Mouse (Mus musculus): ENCODE data around the gene Chrm4. TPM values are rescaled to one million over a fixed set of nuclear protein-coding genes. Genes with fewer than 3 reads are reported as not detected.
A peak's percentile ranks its signal among the peaks of the same experiment; 100 is the strongest.

Gene Chrm4
- polyA plus RNA-seq, 1 experiment from 2014 or later = not detected

DNA sequence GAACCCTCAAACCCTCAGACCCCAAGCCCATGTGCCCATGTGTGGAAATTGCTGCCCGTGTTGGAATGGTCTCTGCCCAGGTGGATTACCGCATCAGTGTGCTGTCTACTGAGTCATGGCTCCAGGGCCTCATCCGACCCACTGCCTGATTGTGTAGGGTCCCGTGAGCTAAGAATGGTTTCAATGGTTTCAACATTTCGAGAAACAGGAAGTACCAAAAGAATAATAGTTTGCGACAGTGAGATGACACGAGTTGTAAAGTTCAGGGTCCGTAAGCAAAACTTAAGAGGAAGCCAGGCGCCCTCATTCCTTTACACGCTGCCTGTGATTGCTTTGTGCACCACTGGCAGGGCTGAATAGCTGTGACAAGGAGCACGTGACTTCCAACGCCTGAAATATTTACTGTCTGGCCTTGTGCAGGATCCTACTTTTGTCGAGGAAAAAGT lies 45.1 kb downstream of the Chrm4 start:
- Histone ChIP-seq H3K4me1 (ENCODE audit: control insufficient read depth in 2 of 2, insufficient read depth in 2 of 2, low read length in 2 of 2) (peaks cover 33 to 42% of the 10 kb centered on the region in 2 experiments), H3K9ac (ENCODE audit: low read length) (peak overlapping the region; percentile 28; the same call in 1 of the 2 replicates), H3K4me3 (ENCODE audit: control insufficient read depth in 1 of 2, insufficient read depth in 1 of 2, low read depth in 1 of 2, low read length in 2 of 2) (no peak overlapping the region), H3K9me3 (ENCODE audit: control insufficient read depth, low read length) (no peaks in the 10 kb centered on the region), H3K27me3 (ENCODE audit: control insufficient read depth, insufficient read depth, low read length) (peaks cover 29% of the 10 kb centered on the region), H3K27ac (replicated peaks in 1 of 2; ENCODE audit: control insufficient read depth in 1 of 2, insufficient read depth in 1 of 2, low read depth in 2 of 2, low read length in 2 of 2) (peak overlapping the region; percentile 79 to 84), H3K4me2 (ENCODE audit: low read length) (peak overlapping the region; percentile 57), H3K36me3 (ENCODE audit: control insufficient read depth, insufficient read depth, low read length) (no peaks in the 10 kb centered on the region)
- no peak for ATAC-seq (ENCODE audit: insufficient number of reproducible peaks, insufficient read depth, low FRiP score, low read depth)
- WGBS = 32% methylated on average over 13 of the region's 13 CpGs

DNA sequence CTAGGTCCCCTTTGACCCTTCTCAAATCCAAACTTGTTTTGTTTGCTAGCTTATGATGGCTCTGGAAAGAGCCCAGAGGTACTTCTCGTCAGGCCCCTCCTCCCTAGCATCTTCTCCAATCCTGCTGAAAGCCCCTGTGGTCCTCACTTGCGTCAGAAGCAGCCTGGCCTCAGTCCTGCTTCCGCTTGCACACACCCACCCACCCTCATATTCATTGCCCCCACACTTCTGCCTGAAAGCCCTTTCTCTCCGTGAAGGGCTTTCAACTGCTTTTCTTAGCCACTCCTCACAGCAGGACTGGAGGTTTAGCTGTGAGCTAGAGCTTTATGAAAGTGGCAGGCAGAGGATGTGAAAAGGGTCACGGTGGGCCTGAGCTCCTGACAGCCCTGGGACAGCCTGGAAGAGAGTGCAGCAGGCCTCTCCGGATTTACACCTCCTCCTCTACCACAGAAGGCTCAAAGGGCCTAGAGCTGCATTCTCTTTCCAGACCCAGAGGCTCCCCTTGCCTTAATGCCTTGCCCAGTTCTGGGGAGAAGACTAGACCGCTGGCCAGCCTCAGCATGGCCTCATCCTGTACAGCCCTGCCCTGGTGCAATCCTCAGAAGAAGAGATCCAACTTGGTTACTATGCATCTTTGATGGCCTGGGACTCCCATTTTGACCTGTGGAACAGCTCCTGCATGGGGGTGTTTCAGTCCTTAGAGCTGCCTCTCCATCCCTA lies 46.5 kb downstream of the Chrm4 start:
- Histone ChIP-seq H3K27me3 (ENCODE audit: control insufficient read depth, insufficient read depth, low read length) (peaks cover 29% of the 10 kb centered on the region), H3K9ac (ENCODE audit: low read length) (no peak overlapping the region), H3K4me1 (ENCODE audit: control insufficient read depth in 2 of 2, insufficient read depth in 2 of 2, low read length in 2 of 2) (peaks cover 33 to 46% of the 10 kb centered on the region in 2 experiments), H3K4me3 (ENCODE audit: control insufficient read depth in 1 of 2, insufficient read depth in 1 of 2, low read depth in 1 of 2, low read length in 2 of 2) (no peak overlapping the region), H3K9me3 (ENCODE audit: control insufficient read depth, low read length) (no peaks in the 10 kb centered on the region), H3K4me2 (ENCODE audit: low read length) (no peak overlapping the region), H3K36me3 (ENCODE audit: control insufficient read depth, insufficient read depth, low read length) (no peaks in the 10 kb centered on the region), H3K27ac (replicated peaks in 1 of 2; ENCODE audit: control insufficient read depth in 1 of 2, insufficient read depth in 1 of 2, low read depth in 2 of 2, low read length in 2 of 2) (no peak overlapping the region)
- WGBS = 53% methylated on average over 7 of the region's 7 CpGs
- ATAC-seq (ENCODE audit: insufficient number of reproducible peaks, insufficient read depth, low FRiP score, low read depth) = no peak

DNA sequence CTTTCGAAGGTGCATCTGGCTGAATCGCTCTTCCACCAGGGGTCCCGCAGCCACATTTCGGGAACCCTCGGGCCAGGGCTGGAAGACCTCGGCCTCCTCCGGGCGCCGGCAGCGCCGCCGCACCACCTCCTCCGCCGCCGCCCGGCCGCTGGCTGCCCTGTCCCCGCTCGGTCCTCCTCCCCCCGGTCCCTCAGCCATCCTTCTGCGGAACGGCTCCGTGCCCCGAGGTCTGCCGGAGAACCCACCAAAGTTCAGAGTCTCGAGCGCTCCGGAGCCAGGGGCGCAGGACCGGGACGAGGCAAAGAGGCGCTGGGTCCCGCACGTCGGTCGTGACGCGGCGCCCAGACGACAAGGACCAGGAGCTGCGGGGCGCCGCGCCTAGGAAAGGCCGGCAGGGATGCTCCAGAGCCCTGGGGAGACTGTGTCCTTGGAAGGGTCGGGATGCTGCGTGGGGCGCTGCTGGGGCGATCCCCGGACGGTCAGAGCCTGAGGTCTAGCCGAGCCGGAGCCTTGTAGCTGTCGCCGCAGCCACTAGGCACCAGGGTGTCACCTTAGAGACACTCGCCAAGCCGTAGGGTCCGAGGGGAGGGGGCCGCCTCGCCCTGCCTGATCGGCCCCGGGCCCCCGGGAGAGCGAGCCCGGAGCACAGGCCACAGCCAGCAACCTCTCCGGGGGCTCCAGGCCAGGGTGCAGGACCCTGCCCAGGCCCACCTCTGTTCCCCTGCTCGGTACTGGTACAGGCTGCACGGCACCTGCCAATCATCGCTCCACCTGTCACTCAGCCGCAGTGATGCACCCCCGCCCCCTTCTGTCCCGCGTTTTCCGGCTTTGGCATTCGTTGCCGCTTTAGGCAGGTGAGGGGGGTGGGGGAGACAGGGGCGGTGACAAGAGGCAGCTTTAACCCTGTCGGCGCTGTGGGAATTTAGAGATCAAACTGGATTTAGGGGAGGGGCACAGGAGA lies 48.8 kb downstream of the Chrm4 start, which contains the start of gene Dgkz:
Dgkz (minus strand) TSS at position 284 of the 961 bp plus-strand sequence.
- Histone ChIP-seq H3K27me3 (ENCODE audit: control insufficient read depth, insufficient read depth, low read length) (peaks cover 29% of the 10 kb centered on the region), H3K36me3 (ENCODE audit: control insufficient read depth, insufficient read depth, low read length) (no peaks in the 10 kb centered on the region), H3K27ac (replicated peaks in 1 of 2; ENCODE audit: control insufficient read depth in 1 of 2, insufficient read depth in 1 of 2, low read depth in 2 of 2, low read length in 2 of 2) (no peak within 1 kb of the TSS), H3K9me3 (ENCODE audit: control insufficient read depth, low read length) (no peaks in the 10 kb centered on the region), H3K4me2 (ENCODE audit: low read length) (peak within 1 kb of the TSS; percentile 87), H3K9ac (ENCODE audit: low read length) (peak within 1 kb of the TSS; percentile 61), H3K4me3 (ENCODE audit: control insufficient read depth in 1 of 2, insufficient read depth in 1 of 2, low read depth in 1 of 2, low read length in 2 of 2) (peak within 1 kb of the TSS; percentile 42 to 49), H3K4me1 (ENCODE audit: control insufficient read depth in 2 of 2, insufficient read depth in 2 of 2, low read length in 2 of 2) (peaks cover 33 to 53% of the 10 kb centered on the region in 2 experiments)
- WGBS = 2% methylated on average over 79 of the region's 79 CpGs
- 0 out of 2 replicates have a peak, but pooled peaks have one; percentile 7 for ATAC-seq (ENCODE audit: insufficient number of reproducible peaks, insufficient read depth, low FRiP score, low read depth)

DNA sequence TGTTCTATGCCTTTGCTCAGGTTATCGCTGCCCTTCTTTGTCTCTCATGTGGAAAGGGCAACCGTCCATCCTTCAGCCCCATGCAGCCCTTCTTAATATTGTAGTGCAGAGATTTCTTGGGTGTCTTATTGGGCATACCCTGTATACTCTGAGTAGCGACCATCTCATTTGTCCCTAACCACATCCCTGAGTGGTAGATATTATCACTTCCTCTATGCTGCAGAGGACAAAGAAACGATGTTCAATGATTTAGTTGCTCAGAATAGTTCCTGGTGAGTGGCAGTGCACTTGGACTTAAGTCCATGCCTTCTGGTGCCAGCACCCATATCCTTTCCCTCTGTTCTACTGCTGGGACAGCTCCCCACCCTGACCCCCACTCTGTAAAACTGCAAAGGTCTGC lies 50.9 kb downstream of the Chrm4 start:
- ATAC-seq (ENCODE audit: insufficient number of reproducible peaks, insufficient read depth, low FRiP score, low read depth) = no peak
- Histone ChIP-seq H3K36me3 (ENCODE audit: control insufficient read depth, insufficient read depth, low read length) (no peaks in the 10 kb centered on the region), H3K4me1 (ENCODE audit: control insufficient read depth in 2 of 2, insufficient read depth in 2 of 2, low read length in 2 of 2) (peaks cover 16 to 35% of the 10 kb centered on the region in 2 experiments), H3K9ac (ENCODE audit: low read length) (no peak overlapping the region), H3K27ac (replicated peaks in 1 of 2; ENCODE audit: control insufficient read depth in 1 of 2, insufficient read depth in 1 of 2, low read depth in 2 of 2, low read length in 2 of 2) (peak overlapping the region; percentile 42 to 55; a peak in 3 of 4 replicates), H3K9me3 (ENCODE audit: control insufficient read depth, low read length) (no peaks in the 10 kb centered on the region), H3K4me2 (ENCODE audit: low read length) (no peak overlapping the region), H3K4me3 (ENCODE audit: control insufficient read depth in 1 of 2, insufficient read depth in 1 of 2, low read depth in 1 of 2, low read length in 2 of 2) (no peak overlapping the region), H3K27me3 (ENCODE audit: control insufficient read depth, insufficient read depth, low read length) (peaks cover 29% of the 10 kb centered on the region)
- WGBS = 60% methylated on average over 4 of the region's 4 CpGs

Small RNAs within 50 kb of the gene (microRNA-seq; reads per million reads assigned to microRNA genes)
- not detected for gene Mir6999

Other genes starting within 250 kb of the Chrm4 start
- 28.7 and 29.0 TPM in 2 replicates for gene Atg13, start 216.7 kb upstream of the Chrm4 start, polyA plus RNA-seq (2014; fragmentation: Nextera tagmentation; extraction: Ambion mirVana)
- gene Harbi1, start 216.4 kb upstream of the Chrm4 start, polyA plus RNA-seq (2014; fragmentation: Nextera tagmentation; extraction: Ambion mirVana) = 9.9 and 12.7 TPM in 2 replicates
- 10.5 and 11.6 TPM in 2 replicates for gene Ambra1, start 197.1 kb upstream of the Chrm4 start, polyA plus RNA-seq (2014; fragmentation: Nextera tagmentation; extraction: Ambion mirVana)
- gene Mdk, start 5.0 kb downstream of the Chrm4 start, polyA plus RNA-seq (2014; fragmentation: Nextera tagmentation; extraction: Ambion mirVana) = 352 and 435 TPM in 2 replicates
- 2.8 and 3.5 TPM in 2 replicates for gene Gm9821, start 18.5 kb downstream of the Chrm4 start, polyA plus RNA-seq (2014; fragmentation: Nextera tagmentation; extraction: Ambion mirVana)
- gene Dgkz, start 48.6 kb downstream of the Chrm4 start, polyA plus RNA-seq (2014; fragmentation: Nextera tagmentation; extraction: Ambion mirVana) = 47.8 and 48.2 TPM in 2 replicates
- 8.8 and 10.2 TPM in 2 replicates for gene Creb3l1, start 97.3 kb downstream of the Chrm4 start, polyA plus RNA-seq (2014; fragmentation: Nextera tagmentation; extraction: Ambion mirVana)
- 17.7 and 20.2 TPM in 2 replicates for gene Phf21a, start 165.9 kb downstream of the Chrm4 start, polyA plus RNA-seq (2014; fragmentation: Nextera tagmentation; extraction: Ambion mirVana)

Measured in heart, embryonic 14.5 days (tissue).